Comparison of ENCODE assay signal across 8 mouse cellular contexts in genomic region chr17:45573087-45573779, GRCm38 (mm10). TPM values are rescaled to one million over a fixed set of nuclear protein-coding genes. Genes with fewer than 3 reads are reported as not detected.
DNase-seq lines count a peak whose midpoint lies in the region; ATAC-seq and TF ChIP-seq lines count a peak whose summit lies in the region.

TSS of gene Hsp90ab1 (minus strand) at chr17:45573271.

- no peak for TF ChIP-seq CTCF in G1E (IDR thresholded peaks at IDR 0.05; ENCODE audit: low read depth, low read length)
- TF ChIP-seq CTCF in forebrain, postnatal 0 days (IDR thresholded peaks at IDR 0.05; ENCODE audit: low read depth): no peak

- H3K27ac ChIP-seq in forebrain, postnatal 0 days (ENCODE audit: low read depth, low read length): peak within 1 kb of the TSS; percentile 98
- H3K27ac ChIP-seq in lung, embryonic 15.5 days: peak within 1 kb of the TSS; percentile 97

- ATAC-seq in G1E (ENCODE audit: extremely low read depth, insufficient number of reproducible peaks, low FRiP score, poor library complexity, severe bottlenecking): peak; percentile 52
- peak; percentile 75 for ATAC-seq in forebrain, postnatal 0 days
- peak; percentile 79 for ATAC-seq in lung, embryonic 15.5 days (ENCODE audit: borderline replicate concordance, extremely low read depth, low FRiP score, low TSS enrichment)

- no peaks in the 10 kb centered on the region for H3K9me3 ChIP-seq in G1E (replicated peaks)
- no peaks in the 10 kb centered on the region for H3K9me3 ChIP-seq in forebrain, postnatal 0 days (ENCODE audit: low read length)
- H3K9me3 ChIP-seq in lung, embryonic 15.5 days: no peaks in the 10 kb centered on the region

- H3K4me2 ChIP-seq in forebrain, postnatal 0 days (ENCODE audit: low read depth): peak within 1 kb of the TSS; percentile 79
- peak within 1 kb of the TSS; percentile 88 for H3K4me2 ChIP-seq in lung, embryonic 15.5 days

- peak within 1 kb of the TSS; percentile 99 for H3K9ac ChIP-seq in forebrain, postnatal 0 days
- peak within 1 kb of the TSS; percentile 96 for H3K9ac ChIP-seq in lung, embryonic 15.5 days

- DNase-seq in G1E (ENCODE audit: low spot score): peak; percentile 93
- peak; percentile 97 to 99 for DNase-seq in cerebellum, adult 18-20 months
- DNase-seq in forebrain, postnatal 0 days: peak; percentile 99
- DNase-seq in heart, postnatal 4 days: peak; percentile 99
- peak; percentile 96 to 99 for DNase-seq in layer of hippocampus, adult 8-10 months (ENCODE audit: low spot score in 2 of 2)
- peak; percentile 97 for DNase-seq in ovary, adult 18-20 months (ENCODE audit: low spot score)
- peak; percentile 99 for DNase-seq in thymus, postnatal 0 days (ENCODE audit: low spot score)

- H3K4me1 ChIP-seq in G1E (ENCODE audit: insufficient read depth, low read depth, low read length): peaks cover 66% of the 10 kb centered on the region
- peaks cover 9% of the 10 kb centered on the region for H3K4me1 ChIP-seq in forebrain, postnatal 0 days (ENCODE audit: insufficient read depth)
- H3K4me1 ChIP-seq in lung, embryonic 15.5 days: peaks cover 45% of the 10 kb centered on the region

- peak within 1 kb of the TSS; percentile 92 for H3K4me3 ChIP-seq in G1E (ENCODE audit: low read depth, low read length)
- H3K4me3 ChIP-seq in forebrain, postnatal 0 days (ENCODE audit: low read depth, low read length): peak within 1 kb of the TSS; percentile 98
- H3K4me3 ChIP-seq in lung, embryonic 15.5 days: peak within 1 kb of the TSS; percentile 97

- no peaks in the 10 kb centered on the region for H3K27me3 ChIP-seq in G1E (ENCODE audit: insufficient read depth, low read length)
- no peaks in the 10 kb centered on the region for H3K27me3 ChIP-seq in forebrain, postnatal 0 days (ENCODE audit: insufficient read depth, low read length)
- no peaks in the 10 kb centered on the region for H3K27me3 ChIP-seq in lung, embryonic 15.5 days

- under 1% methylated on average over 41 of the region's 41 CpGs for WGBS in forebrain, postnatal 0 days
- under 1% methylated on average over 41 of the region's 41 CpGs for WGBS in lung, embryonic 15.5 days

- H3K36me3 ChIP-seq in G1E (replicated peaks): peaks cover 48% of the 10 kb centered on the region
- H3K36me3 ChIP-seq in forebrain, postnatal 0 days (ENCODE audit: insufficient read depth): peaks cover 32% of the 10 kb centered on the region
- H3K36me3 ChIP-seq in lung, embryonic 15.5 days: peaks cover 38% of the 10 kb centered on the region

RNA-seq across cellular contexts. Expression of gene Hsp90ab1, which starts in this region (rescaled TPM):
- 1,427 and 1,464 TPM in 2 replicates for total RNA-seq in G1E (2014; fragmentation: Nextera tagmentation)
- total RNA-seq in G1E (2017): 1,152 and 1,547 TPM in 2 replicates
- polyA plus RNA-seq in G1E (2012): 681 and 1,104 TPM in 2 replicates
- total RNA-seq in forebrain, postnatal 0 days (2014; rRNA removed): 1,283 and 1,351 TPM in 2 replicates
- polyA plus RNA-seq in forebrain, postnatal 0 days (2015; fragmentation: Nextera tagmentation; extraction: Ambion mirVana): 1,258 and 1,497 TPM in 2 replicates
- 1,000 to 10,000 TPM; 1,093 to 1,133 TPM for total RNA-seq in heart, postnatal 4 days (2021)
- 1,000 to 10,000 TPM; 1,566 to 2,023 (median 1,742) TPM for total RNA-seq in layer of hippocampus, adult 8-10 months (2022)
- 1,572 and 1,619 TPM in 2 replicates for polyA plus RNA-seq in lung, embryonic 15.5 days (2015; fragmentation: Nextera tagmentation; extraction: Ambion mirVana)
- 1,223 and 1,279 TPM in 2 replicates for polyA plus RNA-seq in thymus, postnatal 0 days (2015; fragmentation: Nextera tagmentation; extraction: Ambion mirVana)

Comparison
In these comparisons a context has a peak if more than half of its experiments do, and no peak if none do; other contexts are left out.
1. Peak in every context shown above with its lines: DNase-seq, ATAC-seq, H3K4me3 ChIP-seq and H3K27ac ChIP-seq.